Mouse (Mus musculus): ENCODE measurements around the gene Ppfibp1. TPM values are rescaled to one million over a fixed set of nuclear protein-coding genes. Genes with fewer than 3 reads are reported as not detected.

Gene Ppfibp1
- 83.9 and 84.8 TPM in 2 replicates for polyA plus RNA-seq (2016; fragmentation: Nextera tagmentation; extraction: Ambion mirVana)

- peaks cover 52% of the 10 kb centered on the region for H3K4me1 ChIP-seq (replicated peaks)
- H3K4me3 ChIP-seq = peak within 1 kb of the TSS; percentile 95
- peak; percentile 96 for ATAC-seq (ENCODE audit: insufficient number of reproducible peaks, low FRiP score)
- peak within 1 kb of the TSS; percentile 92 for H3K27ac ChIP-seq (ENCODE audit: poor library complexity, severe bottlenecking)
- no peaks in the 10 kb centered on the region for H3K27me3 ChIP-seq (replicated peaks)
- H3K36me3 ChIP-seq = no peaks in the 10 kb centered on the region
- H3K9ac ChIP-seq = peak within 1 kb of the TSS; percentile 99
- WGBS = under 1% methylated on average over 78 of the region's 80 CpGs
- H3K4me2 ChIP-seq = peak within 1 kb of the TSS; percentile 73
- H3K9me3 ChIP-seq (replicated peaks) = no peaks in the 10 kb centered on the region
These were observed at the start of gene Ppfibp1 for GRCm38 (mm10) chr6:146887958-146888659. Gene Ppfibp1, plus strand, starts transcription at chr6:146888487.

GRCm38 (mm10) chr6:146838863-146839262, 49.4 kb upstream of the Ppfibp1 start:
- H3K27me3 ChIP-seq (replicated peaks) = no peaks in the 10 kb centered on the region
- H3K4me3 ChIP-seq = no peak overlapping the region
- H3K27ac ChIP-seq (ENCODE audit: poor library complexity, severe bottlenecking) = no peak overlapping the region
- peaks cover 35% of the 10 kb centered on the region for H3K4me1 ChIP-seq (replicated peaks)
- no peak overlapping the region for H3K4me2 ChIP-seq
- 83% methylated on average over 4 of the region's 4 CpGs for WGBS
- ATAC-seq (ENCODE audit: insufficient number of reproducible peaks, low FRiP score) = no peak
- no peaks in the 10 kb centered on the region for H3K9me3 ChIP-seq (replicated peaks)
- no peak overlapping the region for H3K9ac ChIP-seq
- no peaks in the 10 kb centered on the region for H3K36me3 ChIP-seq

- 45% methylated on average over 6 of the region's 6 CpGs for WGBS
- Histone ChIP-seq H3K27me3 (replicated peaks) (no peaks in the 10 kb centered on the region), H3K9ac (no peak overlapping the region), H3K4me3 (no peak overlapping the region), H3K4me2 (no peak overlapping the region), H3K36me3 (no peaks in the 10 kb centered on the region), H3K9me3 (replicated peaks) (no peaks in the 10 kb centered on the region), H3K27ac (ENCODE audit: poor library complexity, severe bottlenecking) (no peak overlapping the region; the same call in 1 of the 2 replicates), H3K4me1 (replicated peaks) (peaks cover 36% of the 10 kb centered on the region)
- no peak for ATAC-seq (ENCODE audit: insufficient number of reproducible peaks, low FRiP score)
These were observed 43.4 kb upstream of the Ppfibp1 start for GRCm38 (mm10) chr6:146844867-146845266.

- Histone ChIP-seq H3K9me3 (replicated peaks) (no peaks in the 10 kb centered on the region), H3K4me2 (no peak overlapping the region), H3K4me3 (no peak overlapping the region), H3K27me3 (replicated peaks) (no peaks in the 10 kb centered on the region), H3K36me3 (no peaks in the 10 kb centered on the region), H3K9ac (no peak overlapping the region), H3K4me1 (replicated peaks) (peaks cover 39% of the 10 kb centered on the region), H3K27ac (ENCODE audit: poor library complexity, severe bottlenecking) (no peak overlapping the region; the same call in 1 of the 2 replicates)
- ATAC-seq (ENCODE audit: insufficient number of reproducible peaks, low FRiP score) = no peak
- WGBS = 74% methylated on average over 5 of the region's 5 CpGs
These were observed 42.9 kb upstream of the Ppfibp1 start for GRCm38 (mm10) chr6:146845347-146845746.

GRCm38 (mm10) chr6:146845961-146846750, 42.1 kb upstream of the Ppfibp1 start:
- H3K4me1 ChIP-seq (replicated peaks) = peaks cover 39% of the 10 kb centered on the region
- 44% methylated on average over 15 of the region's 15 CpGs for WGBS
- H3K4me3 ChIP-seq = no peak overlapping the region
- no peak overlapping the region for H3K4me2 ChIP-seq
- no peak for ATAC-seq (ENCODE audit: insufficient number of reproducible peaks, low FRiP score)
- H3K9ac ChIP-seq = no peak overlapping the region
- no peaks in the 10 kb centered on the region for H3K9me3 ChIP-seq (replicated peaks)
- no peaks in the 10 kb centered on the region for H3K27me3 ChIP-seq (replicated peaks)
- H3K36me3 ChIP-seq = no peaks in the 10 kb centered on the region
- H3K27ac ChIP-seq (ENCODE audit: poor library complexity, severe bottlenecking) = peak overlapping the region; percentile 10

GRCm38 (mm10) chr6:146847402-146847801, 40.9 kb upstream of the Ppfibp1 start:
- 81% methylated on average over 3 of the region's 3 CpGs for WGBS
- H3K27me3 ChIP-seq (replicated peaks) = no peaks in the 10 kb centered on the region
- H3K27ac ChIP-seq (ENCODE audit: poor library complexity, severe bottlenecking) = no peak overlapping the region
- H3K9me3 ChIP-seq (replicated peaks) = no peaks in the 10 kb centered on the region
- no peak overlapping the region for H3K9ac ChIP-seq
- no peaks in the 10 kb centered on the region for H3K36me3 ChIP-seq
- H3K4me3 ChIP-seq = no peak overlapping the region
- peaks cover 40% of the 10 kb centered on the region for H3K4me1 ChIP-seq (replicated peaks)
- no peak overlapping the region for H3K4me2 ChIP-seq
- ATAC-seq (ENCODE audit: insufficient number of reproducible peaks, low FRiP score) = no peak

- Histone ChIP-seq H3K4me3 (no peak overlapping the region), H3K9me3 (replicated peaks) (no peaks in the 10 kb centered on the region), H3K36me3 (no peaks in the 10 kb centered on the region), H3K27ac (ENCODE audit: poor library complexity, severe bottlenecking) (no peak overlapping the region), H3K4me2 (no peak overlapping the region), H3K4me1 (replicated peaks) (peaks cover 40% of the 10 kb centered on the region), H3K9ac (no peak overlapping the region), H3K27me3 (replicated peaks) (no peaks in the 10 kb centered on the region)
- 81% methylated on average over 3 of the region's 3 CpGs for WGBS
- no peak for ATAC-seq (ENCODE audit: insufficient number of reproducible peaks, low FRiP score)
These were observed 40.0 kb upstream of the Ppfibp1 start for GRCm38 (mm10) chr6:146848281-146848680.

GRCm38 (mm10) chr6:146850050-146850449, 38.2 kb upstream of the Ppfibp1 start, which contains the start of gene Smco2:
Gene Smco2, plus strand, starts transcription at chr6:146850104.
- Histone ChIP-seq H3K36me3 (no peaks in the 10 kb centered on the region), H3K27me3 (replicated peaks) (no peaks in the 10 kb centered on the region), H3K4me1 (replicated peaks) (peaks cover 30% of the 10 kb centered on the region), H3K27ac (ENCODE audit: poor library complexity, severe bottlenecking) (no peak within 1 kb of the TSS), H3K9me3 (replicated peaks) (peaks cover under 1% of the 10 kb centered on the region; the same call in 1 of the 2 replicates), H3K9ac (no peak within 1 kb of the TSS), H3K4me3 (no peak within 1 kb of the TSS), H3K4me2 (no peak within 1 kb of the TSS)
- ATAC-seq (ENCODE audit: insufficient number of reproducible peaks, low FRiP score) = no peak
- WGBS = 76% methylated on average over 4 of the region's 4 CpGs

- no peaks in the 10 kb centered on the region for H3K36me3 ChIP-seq
- H3K9me3 ChIP-seq (replicated peaks) = peaks cover 4% of the 10 kb centered on the region; the same call in 1 of the 2 replicates
- H3K4me1 ChIP-seq (replicated peaks) = peaks cover 15% of the 10 kb centered on the region
- H3K27me3 ChIP-seq (replicated peaks) = no peaks in the 10 kb centered on the region
- ATAC-seq (ENCODE audit: insufficient number of reproducible peaks, low FRiP score) = no peak
- no peak overlapping the region for H3K4me2 ChIP-seq
- H3K27ac ChIP-seq (ENCODE audit: poor library complexity, severe bottlenecking) = no peak overlapping the region
- no peak overlapping the region for H3K9ac ChIP-seq
- 82% methylated on average over 3 of the region's 3 CpGs for WGBS
- H3K4me3 ChIP-seq = no peak overlapping the region
These were observed 36.4 kb upstream of the Ppfibp1 start for GRCm38 (mm10) chr6:146851916-146852315.

- WGBS = 55% methylated on average over 4 of the region's 4 CpGs
- Histone ChIP-seq H3K27me3 (replicated peaks) (no peaks in the 10 kb centered on the region), H3K4me2 (0 out of 2 replicates have a peak overlapping the region, but pooled peaks have one; percentile 0), H3K9me3 (replicated peaks) (peaks cover 4% of the 10 kb centered on the region; the same call in 1 of the 2 replicates), H3K9ac (no peak overlapping the region), H3K4me1 (replicated peaks) (peaks cover 15% of the 10 kb centered on the region), H3K36me3 (no peaks in the 10 kb centered on the region), H3K4me3 (no peak overlapping the region), H3K27ac (ENCODE audit: poor library complexity, severe bottlenecking) (no peak overlapping the region)
- ATAC-seq (ENCODE audit: insufficient number of reproducible peaks, low FRiP score) = no peak
These were observed 35.5 kb upstream of the Ppfibp1 start for GRCm38 (mm10) chr6:146852739-146853138.

GRCm38 (mm10) chr6:146855185-146855584, 33.1 kb upstream of the Ppfibp1 start:
- peak; percentile 59; the same call in 1 of the 2 replicates for ATAC-seq (ENCODE audit: insufficient number of reproducible peaks, low FRiP score)
- 95% methylated on average over 9 of the region's 9 CpGs for WGBS
- H3K9ac ChIP-seq = no peak overlapping the region
- H3K4me3 ChIP-seq = no peak overlapping the region
- H3K36me3 ChIP-seq = no peaks in the 10 kb centered on the region
- no peak overlapping the region for H3K27ac ChIP-seq (ENCODE audit: poor library complexity, severe bottlenecking)
- H3K4me1 ChIP-seq (replicated peaks) = peaks cover 11% of the 10 kb centered on the region
- H3K9me3 ChIP-seq (replicated peaks) = peaks cover 4% of the 10 kb centered on the region; the same call in 1 of the 2 replicates
- no peak overlapping the region for H3K4me2 ChIP-seq
- no peaks in the 10 kb centered on the region for H3K27me3 ChIP-seq (replicated peaks)

Data from heart, embryonic 12.5 days (tissue).